Mouse (Mus musculus): Measurements from ENCODE around the gene Zfp784. TPM values are rescaled to one million over a fixed set of nuclear protein-coding genes. Genes with fewer than 3 reads are reported as not detected.
A peak's percentile ranks its signal among the peaks of the same experiment; 100 is the strongest.

Gene Zfp784
- polyA plus RNA-seq, 1 experiment = 6.9 TPM

DNA sequence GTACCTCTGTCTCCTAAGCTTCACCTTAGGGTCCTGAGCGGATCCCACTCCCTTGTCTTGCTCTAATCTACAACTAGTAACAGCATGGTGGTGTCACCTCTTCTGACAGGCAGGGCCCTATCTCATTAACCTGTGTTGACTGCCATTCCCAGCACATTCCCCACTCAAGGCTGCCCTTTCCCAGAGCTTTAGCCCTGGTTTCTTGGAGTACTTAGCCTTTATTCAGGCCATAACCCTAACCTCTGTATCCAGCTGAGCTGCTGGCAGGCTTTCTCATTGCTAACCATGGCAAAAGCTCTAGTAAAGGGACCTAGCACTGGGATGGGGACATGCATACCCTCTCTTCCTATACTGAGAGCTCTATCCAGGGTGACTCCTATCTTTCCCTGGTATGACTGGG lies 20.4 kb upstream of the Zfp784 start:
- no peak for TF ChIP-seq CTCF (IDR thresholded peaks at IDR 0.05; ENCODE audit: insufficient read depth, low read length)
- TF ChIP-seq POLR2A (IDR thresholded peaks at IDR 0.05; ENCODE audit: borderline replicate concordance, extremely low read depth, low read depth, low read length) = no peak
- H3K4me1 ChIP-seq (ENCODE audit: control insufficient read depth, insufficient read depth, low read length) = peaks cover 4% of the 10 kb centered on the region
- 97% methylated on average over 1 of the region's 1 CpGs for WGBS
- no peak for DNase-seq
- no peak overlapping the region for H3K4me3 ChIP-seq (replicated peaks; ENCODE audit: extremely low read depth, low read depth, low read length)

DNA sequence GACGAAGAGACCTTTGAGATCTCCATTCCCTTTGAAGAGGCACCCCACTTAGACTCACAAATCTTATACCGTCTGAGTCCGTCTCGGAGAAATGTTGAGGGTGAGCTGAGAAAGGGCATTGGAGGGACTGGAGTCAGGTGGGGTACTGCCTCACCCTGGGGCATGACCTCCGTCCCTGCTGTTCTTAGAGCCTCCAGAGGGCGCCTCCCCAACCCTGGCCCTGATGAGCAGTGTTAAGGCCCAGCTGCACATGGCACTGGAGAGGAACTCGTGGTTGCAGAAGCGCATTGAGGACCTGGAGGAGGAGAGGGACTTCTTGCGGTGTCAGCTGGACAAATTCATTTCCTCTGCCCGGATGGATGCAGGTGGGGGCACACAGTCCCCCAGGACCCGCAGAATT lies 19.6 kb upstream of the Zfp784 start:
- WGBS = 36% methylated on average over 11 of the region's 11 CpGs
- no peak for TF ChIP-seq CTCF (IDR thresholded peaks at IDR 0.05; ENCODE audit: insufficient read depth, low read length)
- DNase-seq = no peak
- Histone ChIP-seq H3K4me3 (replicated peaks; ENCODE audit: extremely low read depth, low read depth, low read length) (no peak overlapping the region), H3K4me1 (ENCODE audit: control insufficient read depth, insufficient read depth, low read length) (peaks cover 4% of the 10 kb centered on the region; the same call in 1 of the 2 replicates)

DNA sequence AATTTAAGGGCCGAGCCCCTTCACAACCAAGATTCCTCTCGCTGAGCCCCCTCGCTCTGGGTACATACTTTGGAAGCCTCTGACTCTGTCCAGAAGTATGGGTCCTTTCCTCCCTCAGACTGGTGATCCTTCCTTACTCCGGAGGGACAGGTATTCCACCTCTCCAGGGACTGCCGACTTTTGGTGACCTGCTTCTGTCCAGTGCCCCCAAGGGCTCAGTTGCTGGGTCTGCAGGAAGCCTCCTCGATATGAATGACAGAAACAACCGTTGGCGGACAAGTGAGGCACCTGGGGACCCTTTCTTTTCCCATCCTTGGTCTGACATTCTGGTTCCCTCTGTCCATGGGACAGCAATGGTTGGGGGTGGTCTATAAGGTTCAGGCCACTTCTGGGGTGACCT lies 19.1 kb upstream of the Zfp784 start:
- Histone ChIP-seq H3K4me3 (replicated peaks; ENCODE audit: extremely low read depth, low read depth, low read length) (no peak overlapping the region), H3K4me1 (ENCODE audit: control insufficient read depth, insufficient read depth, low read length) (peaks cover 4% of the 10 kb centered on the region; the same call in 1 of the 2 replicates)
- DNase-seq = no peak
- 40% methylated on average over 8 of the region's 8 CpGs for WGBS
- no peak for TF ChIP-seq CTCF (IDR thresholded peaks at IDR 0.05; ENCODE audit: insufficient read depth, low read length)
- no peak for TF ChIP-seq POLR2A (IDR thresholded peaks at IDR 0.05; ENCODE audit: borderline replicate concordance, extremely low read depth, low read depth, low read length)

DNA sequence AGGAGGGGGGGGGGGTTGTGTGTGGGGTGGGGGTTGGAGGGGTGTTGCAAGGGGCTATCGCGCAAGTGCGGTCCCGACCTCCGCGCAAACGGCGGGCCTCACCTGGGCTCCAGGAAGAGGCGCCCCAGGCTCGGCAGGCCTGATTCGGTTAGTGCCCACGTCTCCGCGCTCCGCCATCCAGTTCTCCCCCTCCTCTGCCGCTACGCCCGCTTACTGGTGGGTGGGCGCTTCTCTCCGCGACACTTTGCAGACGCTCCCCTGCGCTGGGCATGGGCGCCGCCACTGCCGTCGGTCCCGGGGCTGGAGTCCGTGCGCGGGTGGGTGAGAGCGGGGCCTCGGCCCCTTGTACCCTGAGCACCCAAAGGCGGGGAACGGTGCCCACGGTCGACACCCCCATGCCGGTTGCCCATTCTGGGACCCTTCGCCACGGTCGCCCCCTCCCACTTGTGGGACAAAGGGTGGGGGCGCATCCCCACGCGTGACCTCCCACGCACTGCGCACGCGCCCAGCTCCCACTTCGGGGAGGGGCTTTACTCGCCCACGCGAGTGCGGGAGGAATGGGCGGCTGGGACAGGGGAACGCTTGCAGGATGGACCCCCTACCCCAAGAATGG lies 18.5 kb upstream of the Zfp784 start:
- DNase-seq = no peak
- H3K4me1 ChIP-seq (ENCODE audit: control insufficient read depth, insufficient read depth, low read length) = peaks cover 4% of the 10 kb centered on the region; the same call in 1 of the 2 replicates
- 4% methylated on average over 55 of the region's 55 CpGs for WGBS
- H3K4me3 ChIP-seq (replicated peaks; ENCODE audit: extremely low read depth, low read depth, low read length) = no peak overlapping the region
- TF ChIP-seq POLR2A (IDR thresholded peaks at IDR 0.05; ENCODE audit: borderline replicate concordance, extremely low read depth, low read depth, low read length) (no peak), CTCF (IDR thresholded peaks at IDR 0.05; ENCODE audit: insufficient read depth, low read length) (no peak)

DNA sequence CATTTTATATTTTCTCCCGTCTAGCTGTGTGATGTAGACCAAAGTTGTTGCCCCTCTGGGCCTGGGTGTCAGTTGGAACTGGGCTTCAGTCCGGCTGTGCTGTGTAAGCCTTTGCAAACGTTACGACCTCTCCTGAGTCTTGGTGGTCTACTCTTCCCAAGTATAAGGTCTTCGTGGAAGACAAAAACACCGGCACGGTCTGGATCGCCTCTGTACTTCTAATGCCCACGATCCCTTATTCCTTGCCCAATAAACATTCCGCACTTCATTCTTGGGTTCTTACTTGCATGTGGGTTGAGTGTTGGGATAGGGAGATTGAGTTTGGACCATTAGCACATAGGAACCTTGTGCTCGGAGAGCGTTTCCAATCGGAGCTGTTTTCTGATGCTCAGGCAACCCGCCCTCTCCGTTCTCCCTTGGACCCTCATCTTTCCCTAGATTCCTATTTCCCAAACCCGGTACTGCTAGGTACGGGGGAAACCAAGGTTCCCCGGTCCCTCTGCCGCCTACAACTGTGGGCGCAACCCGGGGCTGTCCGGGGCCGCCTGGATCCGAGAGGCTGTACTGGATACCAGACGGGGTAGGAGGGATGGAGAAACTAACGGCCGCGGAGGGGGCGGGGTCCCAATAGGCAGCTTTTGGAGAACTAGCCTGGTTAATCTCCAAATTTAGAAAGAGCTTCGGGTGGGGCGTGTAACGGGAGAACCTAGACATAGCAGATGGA lies 15.4 kb upstream of the Zfp784 start:
- peaks cover 4% of the 10 kb centered on the region; the same call in 1 of the 2 replicates for H3K4me1 ChIP-seq (ENCODE audit: control insufficient read depth, insufficient read depth, low read length)
- 23% methylated on average over 32 of the region's 32 CpGs for WGBS
- TF ChIP-seq POLR2A (IDR thresholded peaks at IDR 0.05; ENCODE audit: borderline replicate concordance, extremely low read depth, low read depth, low read length) (no peak), CTCF (IDR thresholded peaks at IDR 0.05; ENCODE audit: insufficient read depth, low read length) (no peak)
- DNase-seq = no peak
- H3K4me3 ChIP-seq (replicated peaks; ENCODE audit: extremely low read depth, low read depth, low read length) = no peak overlapping the region

DNA sequence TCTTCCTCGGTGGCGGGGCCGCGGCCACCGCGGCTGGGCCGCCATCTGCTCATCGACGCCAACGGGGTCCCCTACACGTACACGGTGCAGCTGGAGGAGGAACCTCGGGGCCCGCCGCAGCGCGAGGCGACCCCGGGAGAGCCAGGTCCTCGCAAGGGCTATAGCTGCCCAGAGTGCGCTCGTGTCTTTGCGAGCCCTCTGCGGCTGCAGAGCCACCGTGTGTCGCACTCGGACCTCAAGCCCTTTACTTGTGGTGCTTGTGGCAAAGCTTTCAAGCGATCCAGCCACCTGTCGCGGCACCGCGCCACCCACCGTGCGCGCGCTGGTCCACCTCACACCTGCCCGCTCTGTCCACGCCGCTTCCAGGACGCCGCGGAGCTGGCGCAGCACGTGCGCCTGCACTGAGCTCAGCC lies 14.7 kb upstream of the Zfp784 start:
- H3K4me3 ChIP-seq (replicated peaks; ENCODE audit: extremely low read depth, low read depth, low read length) = no peak overlapping the region

DNA sequence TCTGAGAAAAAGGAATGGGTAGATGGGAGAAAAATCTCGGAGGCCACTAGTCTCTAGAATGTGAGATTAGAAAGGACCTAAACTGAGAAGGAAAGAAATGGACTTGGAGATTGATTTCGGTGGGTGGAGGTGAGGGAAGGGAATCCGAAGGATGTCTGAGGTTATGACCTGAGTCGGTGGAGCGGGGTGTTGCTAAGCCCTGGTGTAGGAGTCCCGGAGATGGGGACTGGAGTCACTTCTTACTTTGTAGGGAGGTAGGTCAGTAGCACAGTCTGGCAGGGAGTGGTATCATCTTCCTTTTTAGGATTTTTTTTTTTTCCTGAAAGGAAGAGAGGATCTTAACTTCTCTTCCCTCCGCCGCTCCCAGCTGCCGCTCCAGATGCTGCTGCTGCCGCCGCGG lies 14.2 kb upstream of the Zfp784 start:
- Histone ChIP-seq H3K4me1 (ENCODE audit: control insufficient read depth, insufficient read depth, low read length) (peaks cover 4% of the 10 kb centered on the region; the same call in 1 of the 2 replicates), H3K4me3 (replicated peaks; ENCODE audit: extremely low read depth, low read depth, low read length) (no peak overlapping the region)
- TF ChIP-seq POLR2A (IDR thresholded peaks at IDR 0.05; ENCODE audit: borderline replicate concordance, extremely low read depth, low read depth, low read length) = no peak
- TF ChIP-seq CTCF (IDR thresholded peaks at IDR 0.05; ENCODE audit: insufficient read depth, low read length) = no peak
- 5% methylated on average over 12 of the region's 12 CpGs for WGBS
- DNase-seq = no peak

More for the DNA sequence above, 14.7 kb upstream of the Zfp784 start:
- peaks cover 4% of the 10 kb centered on the region; the same call in 1 of the 2 replicates for H3K4me1 ChIP-seq (ENCODE audit: control insufficient read depth, insufficient read depth, low read length)
- 19% methylated on average over 45 of the region's 45 CpGs for WGBS
- no peak for TF ChIP-seq CTCF (IDR thresholded peaks at IDR 0.05; ENCODE audit: insufficient read depth, low read length)
- TF ChIP-seq POLR2A (IDR thresholded peaks at IDR 0.05; ENCODE audit: borderline replicate concordance, extremely low read depth, low read depth, low read length) = no peak
- DNase-seq = no peak

DNA sequence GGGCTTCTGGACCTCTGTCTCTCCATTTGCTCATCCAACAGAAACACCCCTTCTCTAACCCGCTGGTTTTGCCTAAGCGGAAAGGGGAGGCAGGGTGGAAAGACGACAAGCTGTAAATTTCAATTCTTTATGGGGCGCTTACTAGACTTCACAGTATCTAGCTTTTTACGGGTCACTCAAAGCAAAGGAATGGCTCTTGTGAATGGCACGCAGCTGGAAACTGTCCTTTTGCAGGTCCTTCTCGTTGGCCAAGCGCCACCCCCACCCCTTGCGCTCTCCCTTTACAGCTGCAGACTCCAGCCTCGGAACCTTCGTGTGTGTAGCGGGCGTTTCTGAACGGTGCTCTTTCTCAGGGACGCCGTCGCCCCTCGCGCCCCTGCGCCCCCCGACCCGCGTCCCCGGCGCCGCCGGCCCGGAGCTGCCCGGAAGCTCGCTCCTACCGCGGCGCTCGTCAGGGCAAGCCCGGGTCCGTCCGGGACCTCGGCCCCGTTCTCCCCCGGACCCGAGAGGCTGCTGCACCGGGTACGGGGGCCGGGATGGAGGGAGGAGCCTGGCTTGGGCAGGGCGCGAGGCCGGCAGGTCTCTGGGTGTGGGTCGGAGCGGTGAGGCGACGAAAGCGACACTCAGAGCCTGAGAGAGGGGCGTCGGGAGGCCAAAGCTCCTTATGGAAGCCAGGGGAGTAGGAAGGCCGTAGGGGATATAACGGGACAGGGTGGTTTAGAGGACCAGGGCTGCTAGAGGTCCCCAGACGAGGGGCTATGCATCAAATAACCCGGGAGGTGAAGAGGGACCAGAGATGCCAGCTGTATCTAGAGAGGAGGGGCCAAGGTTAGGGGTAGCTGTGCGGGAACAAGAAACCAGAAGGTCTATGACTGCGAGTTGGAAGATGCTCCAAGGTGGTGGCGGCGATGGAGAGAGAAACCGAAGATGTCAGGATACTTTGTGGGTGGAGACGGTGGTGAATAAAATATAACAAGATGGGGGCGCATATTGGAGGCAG lies 13.2 kb upstream of the Zfp784 start, which contains the start of gene Zfp580:
Gene Zfp580, plus strand, starts transcription at position 346 of the 1,000 bp plus-strand sequence.
- WGBS = 1% methylated on average over 64 of the region's 65 CpGs
- Histone ChIP-seq H3K4me1 (ENCODE audit: control insufficient read depth, insufficient read depth, low read length) (peaks cover 4% of the 10 kb centered on the region; the same call in 1 of the 2 replicates), H3K4me3 (replicated peaks; ENCODE audit: extremely low read depth, low read depth, low read length) (peak within 1 kb of the TSS; percentile 67)
- DNase-seq = peak; percentile 80
- TF ChIP-seq CTCF (IDR thresholded peaks at IDR 0.05; ENCODE audit: insufficient read depth, low read length) (no peak), POLR2A (IDR thresholded peaks at IDR 0.05; ENCODE audit: borderline replicate concordance, extremely low read depth, low read depth, low read length) (peak; percentile 33; the same call in 1 of the 2 replicates)

DNA sequence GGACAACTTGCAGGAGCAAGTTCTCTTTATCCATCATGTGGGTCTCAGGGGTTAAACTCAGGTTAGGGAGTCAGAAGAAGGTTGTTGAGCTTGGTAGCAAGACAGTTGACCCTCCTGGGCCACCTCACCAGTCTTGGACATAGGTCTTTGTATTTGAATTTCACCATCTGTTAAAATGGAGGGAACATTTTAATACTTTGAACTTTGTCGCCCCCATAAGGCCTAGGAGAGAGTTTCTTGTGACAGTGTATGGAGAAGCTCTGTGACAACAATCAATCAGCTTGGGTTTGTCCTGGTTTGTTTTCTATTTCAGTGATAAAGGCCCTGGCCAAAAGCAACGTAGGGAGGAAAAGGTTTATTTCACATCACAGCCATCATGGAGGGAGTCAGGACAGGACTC lies 9.1 kb upstream of the Zfp784 start:
- TF ChIP-seq POLR2A (IDR thresholded peaks at IDR 0.05; ENCODE audit: borderline replicate concordance, extremely low read depth, low read depth, low read length) = no peak
- TF ChIP-seq CTCF (IDR thresholded peaks at IDR 0.05; ENCODE audit: insufficient read depth, low read length) = no peak
- Histone ChIP-seq H3K4me1 (ENCODE audit: control insufficient read depth, insufficient read depth, low read length) (no peaks in the 10 kb centered on the region), H3K4me3 (replicated peaks; ENCODE audit: extremely low read depth, low read depth, low read length) (no peak overlapping the region)
- DNase-seq = peak; percentile 25
- WGBS = 16% methylated on average over 2 of the region's 2 CpGs

Data from lung, adult 2 months (tissue).